Mouse (Mus musculus): ENCODE results near the gene Isy1. TPM values are rescaled to one million over a fixed set of nuclear protein-coding genes. Genes with fewer than 3 reads are reported as not detected.
"Not testable (repeated sequence)": the region's sequence is repeated elsewhere in the genome, so short reads cannot be mapped to it uniquely, and the experiment has no call there.

The Isy1 gene
- polyA plus RNA-seq, 1 experiment, result 56.0 TPM

- no peak overlapping the region for H3K9ac ChIP-seq (ENCODE audit: low read depth, poor library complexity, severe bottlenecking)
- H3K27ac ChIP-seq (ENCODE audit: insufficient read depth, low read length), result no peak overlapping the region
- TF ChIP-seq CTCF (IDR thresholded peaks at IDR 0.05; ENCODE audit: low read depth, low read length), result no peak
- no peak for TF ChIP-seq POLR2A (IDR thresholded peaks at IDR 0.05; ENCODE audit: insufficient read depth, low read length)
- no peak for TF ChIP-seq EP300 (IDR thresholded peaks at IDR 0.05; ENCODE audit: insufficient read depth, low read depth, low read length)
- H3K36me3 ChIP-seq (ENCODE audit: control insufficient read depth, insufficient read depth, low read length, poor library complexity, severe bottlenecking), result no peaks in the 10 kb centered on the region
- H3K9me3 ChIP-seq (replicated peaks; ENCODE audit: control insufficient read depth, insufficient read depth, low read length, poor library complexity, severe bottlenecking), result no peaks in the 10 kb centered on the region
- H3K27me3 ChIP-seq (ENCODE audit: control insufficient read depth, insufficient read depth, low read length, poor library complexity, severe bottlenecking), result no peaks in the 10 kb centered on the region
- no peaks in the 10 kb centered on the region for H3K4me1 ChIP-seq (ENCODE audit: control insufficient read depth, insufficient read depth, low read length)
- H3K4me3 ChIP-seq (ENCODE audit: low read depth, low read length), result no peak overlapping the region
Observed at GRCm38 (mm10) chr6:87776663-87777062, 61.9 kb downstream of the Isy1 start.

GRCm38 (mm10) chr6:87775588-87776245 lies 62.9 kb downstream of the Isy1 start:
- H3K4me1 ChIP-seq (ENCODE audit: control insufficient read depth, insufficient read depth, low read length), result no peaks in the 10 kb centered on the region
- TF ChIP-seq EP300 (IDR thresholded peaks at IDR 0.05; ENCODE audit: insufficient read depth, low read depth, low read length), result no peak
- TF ChIP-seq CTCF (IDR thresholded peaks at IDR 0.05; ENCODE audit: low read depth, low read length), result no peak
- no peak for TF ChIP-seq POLR2A (IDR thresholded peaks at IDR 0.05; ENCODE audit: insufficient read depth, low read length)
- H3K4me3 ChIP-seq (ENCODE audit: low read depth, low read length), result no peak overlapping the region
- no peaks in the 10 kb centered on the region for H3K27me3 ChIP-seq (ENCODE audit: control insufficient read depth, insufficient read depth, low read length, poor library complexity, severe bottlenecking)
- no peaks in the 10 kb centered on the region for H3K9me3 ChIP-seq (replicated peaks; ENCODE audit: control insufficient read depth, insufficient read depth, low read length, poor library complexity, severe bottlenecking)
- no peak overlapping the region for H3K27ac ChIP-seq (ENCODE audit: insufficient read depth, low read length)
- no peaks in the 10 kb centered on the region for H3K36me3 ChIP-seq (ENCODE audit: control insufficient read depth, insufficient read depth, low read length, poor library complexity, severe bottlenecking)
- H3K9ac ChIP-seq (ENCODE audit: low read depth, poor library complexity, severe bottlenecking), result no peak overlapping the region

- no peaks in the 10 kb centered on the region for H3K4me1 ChIP-seq (ENCODE audit: control insufficient read depth, insufficient read depth, low read length)
Observed at GRCm38 (mm10) chr6:87774909-87775308, 63.7 kb downstream of the Isy1 start.

GRCm38 (mm10) chr6:87774466-87774865 lies 64.1 kb downstream of the Isy1 start:
- no peak for TF ChIP-seq EP300 (IDR thresholded peaks at IDR 0.05; ENCODE audit: insufficient read depth, low read depth, low read length)
- no peak for TF ChIP-seq CTCF (IDR thresholded peaks at IDR 0.05; ENCODE audit: low read depth, low read length)
- no peak for TF ChIP-seq POLR2A (IDR thresholded peaks at IDR 0.05; ENCODE audit: insufficient read depth, low read length)
- Histone ChIP-seq H3K4me3 (ENCODE audit: low read depth, low read length) (no peak overlapping the region), H3K27me3 (ENCODE audit: control insufficient read depth, insufficient read depth, low read length, poor library complexity, severe bottlenecking) (no peaks in the 10 kb centered on the region)

More at GRCm38 (mm10) chr6:87774909-87775308, 63.7 kb downstream of the Isy1 start:
- Histone ChIP-seq H3K9ac (ENCODE audit: low read depth, poor library complexity, severe bottlenecking) (no peak overlapping the region), H3K4me3 (ENCODE audit: low read depth, low read length) (no peak overlapping the region), H3K27me3 (ENCODE audit: control insufficient read depth, insufficient read depth, low read length, poor library complexity, severe bottlenecking) (no peaks in the 10 kb centered on the region), H3K36me3 (ENCODE audit: control insufficient read depth, insufficient read depth, low read length, poor library complexity, severe bottlenecking) (no peaks in the 10 kb centered on the region), H3K9me3 (replicated peaks; ENCODE audit: control insufficient read depth, insufficient read depth, low read length, poor library complexity, severe bottlenecking) (no peaks in the 10 kb centered on the region), H3K27ac (ENCODE audit: insufficient read depth, low read length) (no peak overlapping the region)
- TF ChIP-seq EP300 (IDR thresholded peaks at IDR 0.05; ENCODE audit: insufficient read depth, low read depth, low read length) (no peak), CTCF (IDR thresholded peaks at IDR 0.05; ENCODE audit: low read depth, low read length) (no peak), POLR2A (IDR thresholded peaks at IDR 0.05; ENCODE audit: insufficient read depth, low read length) (no peak)

GRCm38 (mm10) chr6:87770626-87771025 lies 68.0 kb downstream of the Isy1 start:
- Histone ChIP-seq H3K9ac (ENCODE audit: low read depth, poor library complexity, severe bottlenecking) (no peak overlapping the region), H3K36me3 (ENCODE audit: control insufficient read depth, insufficient read depth, low read length, poor library complexity, severe bottlenecking) (no peaks in the 10 kb centered on the region), H3K9me3 (replicated peaks; ENCODE audit: control insufficient read depth, insufficient read depth, low read length, poor library complexity, severe bottlenecking) (no peaks in the 10 kb centered on the region), H3K4me3 (ENCODE audit: low read depth, low read length) (no peak overlapping the region), H3K27ac (ENCODE audit: insufficient read depth, low read length) (no peak overlapping the region), H3K4me1 (ENCODE audit: control insufficient read depth, insufficient read depth, low read length) (no peaks in the 10 kb centered on the region), H3K27me3 (ENCODE audit: control insufficient read depth, insufficient read depth, low read length, poor library complexity, severe bottlenecking) (no peaks in the 10 kb centered on the region)
- no peak for TF ChIP-seq POLR2A (IDR thresholded peaks at IDR 0.05; ENCODE audit: insufficient read depth, low read length)
- no peak for TF ChIP-seq CTCF (IDR thresholded peaks at IDR 0.05; ENCODE audit: low read depth, low read length)
- no peak for TF ChIP-seq EP300 (IDR thresholded peaks at IDR 0.05; ENCODE audit: insufficient read depth, low read depth, low read length)

More at GRCm38 (mm10) chr6:87774466-87774865, 64.1 kb downstream of the Isy1 start:
- Histone ChIP-seq H3K4me1 (ENCODE audit: control insufficient read depth, insufficient read depth, low read length) (no peaks in the 10 kb centered on the region), H3K27ac (ENCODE audit: insufficient read depth, low read length) (no peak overlapping the region), H3K9me3 (replicated peaks; ENCODE audit: control insufficient read depth, insufficient read depth, low read length, poor library complexity, severe bottlenecking) (no peaks in the 10 kb centered on the region), H3K36me3 (ENCODE audit: control insufficient read depth, insufficient read depth, low read length, poor library complexity, severe bottlenecking) (no peaks in the 10 kb centered on the region), H3K9ac (ENCODE audit: low read depth, poor library complexity, severe bottlenecking) (no peak overlapping the region)

GRCm38 (mm10) chr6:87764296-87764695 lies 74.3 kb downstream of the Isy1 start:
- H3K27me3 ChIP-seq (ENCODE audit: control insufficient read depth, insufficient read depth, low read length, poor library complexity, severe bottlenecking); H3K4me3 ChIP-seq (ENCODE audit: low read depth, low read length); H3K9me3 ChIP-seq (replicated peaks; ENCODE audit: control insufficient read depth, insufficient read depth, low read length, poor library complexity, severe bottlenecking); H3K4me1 ChIP-seq (ENCODE audit: control insufficient read depth, insufficient read depth, low read length); H3K9ac ChIP-seq (ENCODE audit: low read depth, poor library complexity, severe bottlenecking); H3K36me3 ChIP-seq (ENCODE audit: control insufficient read depth, insufficient read depth, low read length, poor library complexity, severe bottlenecking); H3K27ac ChIP-seq (ENCODE audit: insufficient read depth, low read length): not testable (repeated sequence)

Other genes with a start within 250 kb of the Isy1 start
- gene Prokr1, start 248.1 kb downstream of the Isy1 start, polyA plus RNA-seq (2011; ENCODE audit: insufficient read depth, insufficient read length, low read depth, missing spikeins), result 0.32 TPM in 1 of 2 replicates, not detected in the other
- 8.5 and 8.8 TPM in 2 replicates for gene Aplf, start 166.6 kb downstream of the Isy1 start, polyA plus RNA-seq (2011; ENCODE audit: insufficient read depth, insufficient read length, low read depth, missing spikeins)
- gene Efcc1, start 107.9 kb downstream of the Isy1 start, polyA plus RNA-seq (2011; ENCODE audit: insufficient read depth, insufficient read length, low read depth, missing spikeins), result 0.32 and 0.46 TPM in 2 replicates
- gene Gp9, start 60.7 kb downstream of the Isy1 start, polyA plus RNA-seq (2011; ENCODE audit: insufficient read depth, insufficient read length, low read depth, missing spikeins), result not detected in 2 replicates
- 1.6 and 2.5 TPM in 2 replicates for gene Rab43, start 26.6 kb downstream of the Isy1 start, polyA plus RNA-seq (2011; ENCODE audit: insufficient read depth, insufficient read length, low read depth, missing spikeins)
- 1.6 and 3.6 TPM in 2 replicates for gene Gm45140, start 3.0 kb downstream of the Isy1 start, polyA plus RNA-seq (2011; ENCODE audit: insufficient read depth, insufficient read length, low read depth, missing spikeins)
- 466 and 481 TPM in 2 replicates for gene Cnbp, start 12.3 kb upstream of the Isy1 start, polyA plus RNA-seq (2011; ENCODE audit: insufficient read depth, insufficient read length, low read depth, missing spikeins)
- 73.3 and 74.5 TPM in 2 replicates for gene Copg1, start 49.0 kb upstream of the Isy1 start, polyA plus RNA-seq (2011; ENCODE audit: insufficient read depth, insufficient read length, low read depth, missing spikeins)
- 63.8 and 65.7 TPM in 2 replicates for gene Hmces, start 75.1 kb upstream of the Isy1 start, polyA plus RNA-seq (2011; ENCODE audit: insufficient read depth, insufficient read length, low read depth, missing spikeins)
- gene H1fx, start 142.8 kb upstream of the Isy1 start, polyA plus RNA-seq (2011; ENCODE audit: insufficient read depth, insufficient read length, low read depth, missing spikeins), result 39.0 and 47.3 TPM in 2 replicates
- gene Rab7, start 206.5 kb upstream of the Isy1 start, polyA plus RNA-seq (2011; ENCODE audit: insufficient read depth, insufficient read length, low read depth, missing spikeins), result 154 and 163 TPM in 2 replicates
- gene Rpn1, start 245.7 kb upstream of the Isy1 start, polyA plus RNA-seq (2011; ENCODE audit: insufficient read depth, insufficient read length, low read depth, missing spikeins), result 222 and 238 TPM in 2 replicates